ENCODE assay signal across 15 mouse cellular contexts in the genomic region with DNA sequence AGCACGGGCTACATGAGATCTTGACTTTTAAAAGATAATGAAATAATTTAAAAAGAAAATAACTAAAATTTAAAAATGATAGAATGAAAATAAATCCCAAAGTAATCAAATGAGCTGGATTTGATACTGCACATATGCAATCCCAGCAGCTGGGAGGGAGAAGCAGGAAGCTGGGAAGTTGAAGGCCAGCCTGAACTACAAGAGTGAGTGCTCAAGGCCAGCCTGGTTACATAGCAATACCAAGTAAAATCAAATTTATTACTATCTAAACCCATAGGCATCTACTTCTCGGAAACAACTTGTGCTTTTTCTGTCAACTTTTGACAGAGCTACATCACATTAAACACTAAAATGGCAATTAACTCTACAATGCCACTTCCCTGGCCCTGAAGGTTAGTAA. TPM values are rescaled to one million over a fixed set of nuclear protein-coding genes. Genes with fewer than 3 reads are reported as not detected.
A peak's percentile ranks its signal among the peaks of the same experiment; 100 is the strongest.
DNase-seq lines count a peak whose midpoint lies in the region.
"Had no signal": no experiment of that assay in that cellular context is flagged by ENCODE, and none has a peak within 500 bp of the region (broad histone marks: within the 10 kb centered on the region; RNA-seq: fewer than 3 reads in every experiment).

No protein-coding gene starts in this region.

- intact Hi-C loops in left cerebral cortex, postnatal 4 days (cut with DNase I), result loop anchor here (10.0 kb wide), 1 partner anchor 81 kb away; no protein-coding TSS in a partner anchor

- peak; percentile 60 to 76 for DNase-seq in adrenal gland, adult (ENCODE audit: inconsistent age in 2 of 2, low spot score in 1 of 2)
- no peak for DNase-seq in adrenal gland, postnatal 4 days (ENCODE audit: low spot score in 2 of 2)
- peak; percentile 22 for DNase-seq in heart, adult 11 months
- no peak for DNase-seq in heart, postnatal 4 days
- DNase-seq in adrenal gland, postnatal 14 days, result peak; percentile 21
- DNase-seq in adrenal gland, postnatal 36 days, result peak; percentile 43 to 44
- no peak for DNase-seq in natural killer cell, adult 2 months (ENCODE audit: low spot score in 2 of 2)
- DNase-seq in left cerebral cortex, postnatal 4 days, result no peak
- DNase-seq: B cell, adult 2 months; cerebellum, adult 11 months; cerebellum, adult 18-20 months; cerebellum, adult 8-10 months; cerebellum, adult 9-11 months; cerebellum, postnatal 25 days had no signal

RNA-seq across cellular contexts. Expression of gene Ei24, which starts 13.3 kb away (rescaled TPM):
- total RNA-seq in adrenal gland, postnatal 4 days (2021), result 100 to 1,000 TPM; 117 to 119 TPM
- 10 to 100 TPM; 94.2 to 97.9 TPM for total RNA-seq in heart, postnatal 4 days (2021)
- total RNA-seq in adrenal gland, postnatal 14 days (2021), result 148 and 151 TPM in 2 replicates
- total RNA-seq in adrenal gland, postnatal 36 days (2021), result 100 to 1,000 TPM; 116 to 133 TPM
- total RNA-seq in left cerebral cortex, postnatal 4 days (2021), result 100 to 1,000 TPM; 125 to 132 TPM

RNA-seq across cellular contexts. Expression of gene Stt3a, which starts 16.4 kb away (rescaled TPM):
- 100 to 1,000 TPM; 256 to 282 TPM for total RNA-seq in adrenal gland, postnatal 4 days (2021)
- 100 to 1,000 TPM; 122 to 131 TPM for total RNA-seq in heart, postnatal 4 days (2021)
- 230 and 253 TPM in 2 replicates for total RNA-seq in adrenal gland, postnatal 14 days (2021)
- total RNA-seq in adrenal gland, postnatal 36 days (2021), result 100 to 1,000 TPM; 299 to 300 TPM
- total RNA-seq in left cerebral cortex, postnatal 4 days (2021), result 10 to 100 TPM; 83.1 to 84.4 TPM

RNA-seq across cellular contexts. Expression of gene Fez1, which starts 37.7 kb away (rescaled TPM):
- 10 to 100 TPM; 12.0 to 12.8 TPM for total RNA-seq in adrenal gland, postnatal 4 days (2021)
- 1 to 10 TPM in 1 of 2 experiments, under 1 TPM in 1; 0.91 to 1.4 TPM for total RNA-seq in heart, postnatal 4 days (2021)
- 4.9 and 11.2 TPM in 2 replicates for total RNA-seq in adrenal gland, postnatal 14 days (2021)
- total RNA-seq in adrenal gland, postnatal 36 days (2021), result 1 to 10 TPM; 3.6 TPM
- 100 to 1,000 TPM; 365 to 373 TPM for total RNA-seq in left cerebral cortex, postnatal 4 days (2021)
- total RNA-seq: CH12.LX had no signal

RNA-seq across cellular contexts. Expression of gene Chek1, which starts 57.1 kb away (rescaled TPM):
- total RNA-seq in adrenal gland, postnatal 4 days (2021), result 10 to 100 TPM; 14.7 to 16.4 TPM
- total RNA-seq in heart, postnatal 4 days (2021), result 10 to 100 TPM; 13.6 to 16.7 TPM
- total RNA-seq in adrenal gland, postnatal 14 days (2021), result 6.3 and 8.5 TPM in 2 replicates
- total RNA-seq in adrenal gland, postnatal 36 days (2021), result 1 to 10 TPM; 3.0 to 4.2 TPM
- total RNA-seq in left cerebral cortex, postnatal 4 days (2021), result 1 to 10 TPM; 4.1 to 5.6 TPM

Comparison
In these comparisons a context has a peak if more than half of its experiments do, and no peak if none do; other contexts are left out.
1. DNase-seq: peak in adrenal gland, adult (2 of 2), heart, adult 11 months (single experiment), adrenal gland, postnatal 14 days (single experiment) and adrenal gland, postnatal 36 days (2 of 2); none in adrenal gland, postnatal 4 days (0 of 2), heart, postnatal 4 days (single experiment), natural killer cell, adult 2 months (0 of 2) and left cerebral cortex, postnatal 4 days (single experiment).
2. RNA of gene Fez1, which starts 37.7 kb away (total RNA-seq): 365 to 373 TPM in left cerebral cortex, postnatal 4 days; 12.0 to 12.8 TPM in adrenal gland, postnatal 4 days, 4.9 to 11.2 TPM in adrenal gland, postnatal 14 days, 3.6 TPM in adrenal gland, postnatal 36 days and 0.91 to 1.4 TPM in heart, postnatal 4 days; every median in the first group is over 10 times any median in the second.